Mouse (Mus musculus): Measurements from ENCODE around the gene Nr2e3. TPM values are rescaled to one million over a fixed set of nuclear protein-coding genes. Genes with fewer than 3 reads are reported as not detected.
"Not testable (repeated sequence)": the region's sequence is repeated elsewhere in the genome, so short reads cannot be mapped to it uniquely, and the experiment has no call there.

Nr2e3 gene
- total RNA-seq (2021) = not detected in 2 replicates
- long read RNA-seq = 0 reads

DNA sequence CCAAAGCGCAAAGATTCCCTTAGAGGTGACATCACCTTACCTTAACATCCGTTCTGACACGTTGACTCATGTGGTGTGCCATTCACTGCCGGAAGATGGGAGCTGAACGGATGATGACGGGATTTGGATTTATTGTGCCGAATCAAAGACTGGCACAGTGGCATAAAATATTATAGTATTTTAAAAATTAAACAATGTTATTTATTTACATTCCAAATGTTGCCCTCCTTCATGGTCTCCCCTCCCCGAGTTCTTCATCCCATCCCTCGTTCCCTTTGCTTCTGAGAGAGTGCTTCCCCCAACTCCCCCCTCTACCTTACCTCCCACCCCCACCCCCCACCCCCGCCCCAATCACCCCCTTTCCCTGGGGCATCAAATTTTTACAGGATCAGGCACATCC is at the start of gene Nr2e3:
TSS of gene Nr2e3 (minus strand) at position 101 of the 400 bp plus-strand sequence.
- DNase-seq = no peak

DNA sequence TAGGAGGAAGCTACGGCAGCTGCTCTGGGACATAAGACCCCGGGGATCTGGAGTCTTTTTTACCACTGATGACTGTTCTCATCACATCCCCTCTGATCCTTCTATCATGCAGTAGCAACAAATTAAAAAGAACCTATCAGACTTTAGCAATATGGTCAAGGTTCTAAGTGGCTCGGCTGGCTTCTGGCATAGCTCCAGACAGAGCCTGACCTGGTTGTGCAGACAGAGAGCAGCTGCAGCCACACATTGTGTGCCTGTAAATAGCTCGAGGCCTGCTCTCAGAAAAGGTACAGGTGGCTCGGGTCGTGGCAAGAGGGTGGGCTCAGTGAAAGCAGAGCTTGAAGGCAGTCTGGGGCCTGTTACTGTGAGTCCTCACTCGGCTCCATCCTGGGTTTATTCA is 48.5 kb upstream of the Nr2e3 start:
- DNase-seq = peak; percentile 48

DNA sequence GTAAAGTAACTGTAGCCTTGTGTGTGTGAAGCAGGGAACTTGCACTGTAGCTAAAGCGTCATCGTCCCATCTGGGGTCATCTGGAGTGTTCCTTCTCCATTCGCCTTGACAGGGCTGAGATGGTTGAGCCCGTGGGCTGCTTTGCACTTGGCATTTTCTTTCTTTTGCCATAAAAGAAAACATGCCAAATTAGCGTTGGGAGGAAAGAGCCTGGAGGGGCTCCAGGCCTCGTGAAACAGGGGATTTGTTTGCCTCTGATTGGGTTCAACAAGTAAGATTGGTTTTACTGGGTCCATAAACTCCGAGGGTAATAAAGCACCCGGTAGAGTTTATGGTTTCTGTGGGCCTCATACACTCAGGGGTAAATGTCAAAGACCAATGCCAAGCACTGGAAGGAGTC is 41.9 kb upstream of the Nr2e3 start:
- DNase-seq = no peak

DNA sequence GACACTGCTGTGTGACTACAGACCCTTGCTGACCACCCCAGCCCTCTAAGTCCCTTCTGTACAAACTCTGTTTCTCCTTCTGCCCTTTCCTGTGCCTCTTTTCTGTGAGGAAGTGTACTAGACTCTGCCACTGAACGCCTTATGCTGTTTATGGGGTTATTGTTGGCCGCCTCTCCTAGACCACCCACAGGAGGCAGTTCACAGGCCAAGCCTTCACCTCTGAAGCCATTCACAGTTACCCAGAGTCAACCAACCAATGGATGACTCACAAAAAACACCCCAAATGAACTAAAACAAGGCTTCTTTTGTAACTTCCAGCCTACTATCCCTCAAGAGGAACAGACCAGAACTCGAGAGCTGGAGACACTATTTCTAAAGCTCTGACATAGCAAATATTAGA is 41.0 kb upstream of the Nr2e3 start:
- no peak for DNase-seq

DNA sequence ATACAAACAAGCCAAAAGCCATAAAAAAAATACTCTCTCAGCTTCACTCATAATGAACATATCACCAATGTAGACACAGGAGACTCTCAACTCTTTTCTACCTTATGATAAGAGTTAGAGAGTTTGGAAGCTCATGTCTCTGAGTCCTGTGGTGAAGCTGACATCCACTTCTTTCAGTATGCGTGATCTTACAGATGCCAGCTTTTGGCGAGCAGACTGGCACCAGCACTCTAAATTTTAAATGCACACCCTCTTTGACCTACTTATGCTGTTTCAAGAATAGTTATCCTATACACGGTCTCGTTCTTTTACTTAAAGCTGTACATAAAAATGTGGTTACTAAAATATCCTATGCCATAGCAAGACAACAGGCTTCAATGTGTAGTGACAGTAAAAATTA is 37.3 kb upstream of the Nr2e3 start:
- DNase-seq = no peak

DNA sequence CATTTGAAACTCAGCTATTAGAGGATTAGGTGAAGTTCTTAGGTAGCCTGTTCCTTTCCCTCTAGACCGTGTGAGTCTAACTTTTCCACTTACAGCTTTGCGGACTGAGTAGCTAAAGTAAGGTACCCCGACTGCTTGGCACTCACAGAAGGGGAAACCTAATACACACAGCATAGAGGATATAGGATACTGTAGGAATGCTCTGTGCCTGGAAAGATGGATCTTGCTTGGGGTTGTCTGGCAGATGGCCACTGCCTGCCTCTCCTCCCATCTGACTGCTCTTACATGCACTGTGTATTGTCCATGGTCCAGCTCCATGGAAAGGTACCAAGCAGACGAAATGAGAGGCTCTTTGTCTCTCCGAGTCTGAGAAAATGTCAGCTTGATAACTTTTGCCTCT is 30.9 kb upstream of the Nr2e3 start:
- no peak for DNase-seq

DNA sequence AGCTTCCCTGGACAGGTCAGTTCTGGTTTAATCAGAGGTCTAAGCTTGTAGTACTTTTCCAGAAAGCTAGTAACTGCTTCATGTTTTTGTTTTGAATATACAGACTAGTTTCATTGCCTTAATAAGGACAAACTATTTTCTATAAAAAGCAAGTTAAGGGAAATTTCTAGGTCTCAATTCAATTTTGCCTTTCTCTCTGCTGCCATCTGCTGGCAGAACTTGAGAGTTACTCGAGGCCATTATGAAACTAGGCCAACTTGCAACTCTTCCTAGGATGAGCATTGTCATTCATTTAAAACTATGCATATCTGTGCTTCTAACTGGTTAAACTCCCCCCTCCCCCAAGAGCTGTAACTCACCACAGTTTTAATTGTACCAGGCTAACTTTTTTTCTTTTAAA is 29.4 kb upstream of the Nr2e3 start:
- DNase-seq = peak; percentile 58

DNA sequence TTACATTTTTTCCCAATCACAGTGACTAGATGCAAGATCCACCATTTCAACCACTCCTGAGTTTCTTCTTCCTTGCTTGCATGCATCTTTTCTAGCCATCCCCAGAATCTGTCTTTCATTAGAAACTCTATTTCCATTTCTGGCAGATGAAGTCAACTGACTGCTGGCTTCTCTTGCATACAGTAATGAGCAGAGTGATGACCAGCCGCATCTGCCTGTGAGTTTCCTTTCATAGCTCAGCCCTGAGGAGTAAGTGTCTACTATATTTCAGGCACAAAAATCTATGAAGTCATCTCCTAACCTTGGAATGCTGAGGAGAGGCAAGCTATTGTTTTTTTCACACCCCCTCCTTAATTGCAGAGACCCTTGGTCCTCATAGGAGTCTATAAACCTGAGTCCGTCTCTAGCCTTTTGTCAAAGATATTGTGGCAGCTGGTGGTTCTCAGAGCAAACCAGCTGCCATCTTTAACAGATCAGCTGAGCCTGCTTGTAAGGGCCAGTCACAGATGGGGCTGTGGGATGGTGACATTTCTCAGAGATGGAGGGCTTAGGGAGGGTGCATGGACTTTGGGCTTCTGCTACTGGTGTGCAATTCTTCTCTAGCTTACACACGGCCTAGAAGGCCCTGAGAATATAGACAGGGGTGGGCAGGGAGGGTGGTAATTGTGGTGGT is 25.6 kb upstream of the Nr2e3 start:
- no peak for DNase-seq

DNA sequence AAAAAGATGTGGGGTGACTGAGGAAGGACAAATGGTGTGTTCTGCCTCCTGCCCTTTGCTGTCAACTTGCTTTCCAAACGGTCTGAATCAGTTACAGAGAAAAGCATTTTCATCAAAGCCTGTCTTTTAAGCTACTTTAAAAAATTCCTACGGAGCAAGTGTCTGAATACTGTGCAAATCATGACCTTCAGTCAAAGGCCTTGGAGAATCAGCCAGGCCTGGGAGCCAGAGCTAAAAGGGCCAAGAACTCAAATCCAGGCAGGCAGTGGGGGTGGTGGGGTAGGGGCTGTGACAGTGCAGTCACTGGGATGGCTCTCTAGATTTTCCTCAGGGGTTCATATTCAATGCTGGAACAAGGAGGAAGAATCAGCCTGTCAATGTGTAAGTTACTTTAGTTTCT is 20.7 kb upstream of the Nr2e3 start:
- DNase-seq = peak; percentile 30

DNA sequence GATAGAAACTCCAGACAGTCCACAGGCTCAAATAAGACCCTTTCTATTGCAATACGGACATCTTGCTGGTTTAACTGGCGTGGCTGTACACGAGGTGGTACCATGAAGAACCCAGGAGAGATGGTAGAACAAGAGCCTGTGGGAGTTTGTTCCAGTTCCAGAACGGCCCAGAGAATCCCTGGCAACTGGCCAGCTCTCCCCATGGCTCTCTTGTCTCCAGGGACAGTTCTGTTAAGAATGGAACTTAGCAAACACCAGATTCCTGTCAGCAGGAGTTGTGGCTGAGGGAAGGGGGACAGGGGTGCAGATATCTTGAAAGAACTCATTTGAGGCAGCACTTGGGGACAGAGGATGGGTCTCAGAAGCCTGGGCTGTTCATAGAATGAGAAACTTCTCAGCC is 10.8 kb upstream of the Nr2e3 start:
- peak; percentile 53 for DNase-seq

DNA sequence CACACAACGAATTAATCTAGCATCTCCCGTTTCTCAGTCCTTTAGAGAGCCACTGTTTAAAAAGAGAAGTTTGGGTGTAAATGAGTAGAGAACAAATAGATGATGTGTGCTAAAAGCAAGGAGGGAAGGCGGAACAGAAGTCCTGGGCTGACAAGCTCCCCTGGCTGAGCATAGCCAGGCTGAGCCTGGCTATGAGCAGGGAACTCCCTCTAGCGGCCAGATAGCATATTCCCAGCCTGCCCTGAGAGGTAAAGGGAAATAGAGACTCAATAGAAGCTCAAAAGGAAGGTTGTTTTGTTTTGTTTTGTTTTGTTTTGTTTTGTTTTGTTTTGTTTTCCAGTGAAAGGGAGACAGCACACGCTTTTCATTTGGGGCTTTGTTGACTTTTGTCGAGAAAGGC is 8.9 kb upstream of the Nr2e3 start:
- DNase-seq = peak; percentile 52

DNA sequence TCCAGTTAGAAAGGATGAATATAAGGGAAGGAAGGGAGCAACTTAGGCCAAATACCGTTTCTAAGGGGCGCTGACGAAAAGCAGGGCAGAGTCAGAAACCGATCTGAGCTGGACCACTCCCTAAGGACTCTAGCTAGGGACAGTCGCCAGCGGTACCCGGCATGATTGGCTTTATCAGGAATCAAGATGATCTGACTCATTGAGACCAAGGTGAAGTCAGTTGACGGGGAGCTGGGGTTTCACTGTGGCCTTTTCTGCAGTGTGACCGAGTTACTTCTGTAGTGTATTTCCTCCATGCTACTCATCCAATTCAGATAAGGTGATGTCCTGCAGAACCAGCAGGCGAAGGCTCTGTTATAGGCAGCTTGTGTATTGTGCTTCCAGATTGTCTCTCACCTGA is 4.6 kb upstream of the Nr2e3 start:
- DNase-seq = no peak

DNA sequence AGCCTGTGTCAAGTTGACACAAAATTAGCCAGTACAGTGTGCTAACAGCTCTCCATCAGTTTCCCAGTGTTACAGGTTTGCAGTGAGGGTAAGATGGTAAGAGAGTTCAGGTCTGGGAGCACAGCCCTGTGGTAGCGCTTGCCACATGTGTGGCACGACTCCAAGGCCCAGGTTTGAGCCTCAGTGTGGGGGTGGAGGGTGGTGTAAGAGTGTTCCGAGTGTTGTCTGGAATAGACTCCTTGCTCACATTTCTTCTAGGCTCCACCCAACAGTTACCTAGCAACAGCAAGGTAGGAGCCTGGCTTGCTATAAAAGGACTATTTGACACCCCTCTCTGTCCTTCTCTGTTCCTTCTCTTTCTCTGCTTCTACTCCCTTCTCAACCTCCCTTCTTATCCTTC is 3.9 kb upstream of the Nr2e3 start:
- DNase-seq = no peak

DNA sequence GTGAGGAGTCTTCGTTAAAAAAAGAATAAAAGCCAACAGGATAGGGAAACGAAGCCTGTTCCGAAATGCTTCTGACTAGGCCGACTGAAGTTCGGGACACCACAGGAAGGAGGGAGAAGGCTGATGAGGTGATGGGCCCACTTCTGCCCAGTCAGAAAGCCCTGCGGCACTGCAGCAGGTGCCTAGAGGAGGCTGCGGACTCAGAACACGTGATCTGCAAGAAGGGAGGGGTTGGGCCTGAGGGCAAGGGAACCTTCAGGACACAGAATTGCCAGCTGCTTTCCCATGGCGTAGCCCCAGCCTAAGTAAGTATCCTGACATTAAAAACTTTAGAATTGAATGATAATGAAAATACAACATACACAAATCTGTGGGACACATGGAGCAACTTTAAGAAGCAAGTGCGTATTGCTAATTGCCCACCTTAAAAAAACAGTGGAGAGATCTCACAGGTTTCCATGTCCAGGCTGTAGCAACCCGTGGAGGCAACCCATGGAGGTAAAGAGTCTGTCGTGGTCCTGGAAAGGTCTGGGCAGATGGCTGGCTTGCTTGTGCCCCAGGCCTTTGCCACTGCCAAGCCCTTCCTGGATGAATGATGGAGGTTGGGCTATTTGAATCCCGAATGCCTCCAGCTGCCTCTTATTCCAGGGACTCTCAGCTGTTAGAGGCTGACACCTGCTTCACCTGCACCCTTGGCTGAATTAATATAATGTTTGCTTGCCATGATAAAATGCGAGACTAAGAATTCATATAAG is 919 bp upstream of the Nr2e3 start:
- no peak for DNase-seq

DNA sequence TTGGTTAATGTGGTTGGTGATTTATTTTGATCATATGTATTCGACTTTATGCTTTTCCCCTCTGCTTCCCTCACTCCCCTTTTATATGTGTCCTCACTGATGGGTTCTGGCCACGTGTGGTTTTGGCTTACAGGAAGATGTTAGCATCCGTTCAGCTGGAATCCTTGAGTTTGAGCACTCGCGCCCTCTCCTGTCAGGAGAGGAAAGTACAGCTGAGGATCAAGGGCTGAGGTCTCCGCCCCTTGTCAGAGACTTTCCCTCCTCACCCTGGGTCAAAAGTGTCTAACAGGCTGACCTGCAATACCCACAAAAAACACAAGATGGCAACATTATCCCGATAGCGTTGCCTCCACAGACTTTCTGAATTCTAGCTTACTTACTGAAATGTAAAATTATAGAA is 1.2 kb downstream of the Nr2e3 start:
- DNase-seq = peak; percentile 75

DNA sequence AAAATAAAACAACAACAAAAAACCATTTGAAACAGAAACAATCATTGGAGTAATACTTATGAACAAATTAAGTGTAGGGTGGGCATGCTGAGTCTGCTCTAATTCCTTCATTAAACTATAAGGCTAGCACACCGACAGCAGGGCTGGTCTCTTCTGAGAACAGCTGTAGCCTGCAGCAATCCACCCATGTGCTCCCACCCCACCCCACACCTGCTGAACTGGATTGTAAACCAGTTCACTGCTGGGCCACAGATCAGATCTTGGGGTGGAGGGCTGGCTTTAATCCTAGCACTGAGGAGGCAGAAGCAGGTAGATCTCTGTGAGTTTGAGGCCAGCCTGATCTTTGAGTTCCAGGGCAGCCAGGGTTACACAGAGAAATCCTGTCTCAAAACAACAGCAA is 2.3 kb downstream of the Nr2e3 start:
- not testable (repeated sequence) for DNase-seq

DNA sequence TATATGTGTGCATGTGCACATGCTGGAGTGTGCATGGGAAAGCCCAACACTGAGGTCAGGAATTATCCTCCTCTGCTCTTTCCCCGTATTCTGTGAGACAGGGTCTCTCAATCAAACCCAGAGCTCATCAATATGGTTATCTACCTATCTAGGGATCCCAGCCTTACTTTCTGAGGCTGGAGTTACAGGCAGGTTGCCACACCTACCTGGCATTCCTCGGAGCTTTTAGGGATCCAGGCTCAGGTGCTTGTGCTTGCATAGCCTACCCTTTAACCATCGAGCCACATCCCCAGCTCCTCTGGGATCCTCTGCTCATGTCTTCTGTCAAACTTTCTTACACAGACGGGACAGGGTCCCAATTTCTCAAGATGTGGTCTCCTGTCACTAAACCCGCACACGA is 4.0 kb downstream of the Nr2e3 start:
- no peak for DNase-seq

DNA sequence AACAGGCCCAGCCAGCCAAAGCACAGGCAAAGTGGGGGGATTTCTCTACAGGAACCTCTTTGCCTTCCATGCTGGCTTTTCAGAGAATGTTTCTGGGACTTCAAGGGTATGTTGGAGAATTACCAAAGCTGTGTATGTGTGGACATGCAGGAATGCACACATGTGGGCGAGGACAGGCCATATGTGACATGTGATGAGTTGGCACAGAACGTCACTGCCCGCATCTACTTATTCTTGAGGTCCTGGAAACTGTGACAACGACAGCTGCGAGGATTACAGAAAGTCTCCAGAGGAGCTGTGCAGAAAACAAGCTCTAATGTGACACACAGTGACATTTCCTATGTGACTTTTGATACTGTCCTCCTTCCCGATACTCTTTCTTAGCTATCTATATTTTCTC is 4.8 kb downstream of the Nr2e3 start:
- no peak for DNase-seq

DNA sequence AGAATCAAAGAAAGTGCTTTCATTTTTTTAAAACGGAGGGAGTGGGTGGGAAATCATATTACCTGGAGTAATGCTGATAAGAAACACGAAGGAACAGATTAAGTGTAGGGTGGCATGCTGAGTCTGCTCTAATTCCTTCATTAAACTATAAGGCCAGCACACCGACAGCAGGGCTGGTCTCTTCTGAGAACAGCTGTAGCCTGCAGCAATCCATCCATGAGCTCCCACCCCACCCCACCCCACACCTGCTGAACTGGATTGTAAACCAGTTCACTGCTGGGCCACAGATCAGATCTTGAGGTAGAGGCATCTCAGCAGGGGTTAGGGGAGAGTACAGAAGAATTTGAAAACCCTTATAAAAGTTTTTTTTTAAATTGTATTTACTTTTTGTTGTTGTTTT is 5.3 kb downstream of the Nr2e3 start:
- no peak for DNase-seq

DNA sequence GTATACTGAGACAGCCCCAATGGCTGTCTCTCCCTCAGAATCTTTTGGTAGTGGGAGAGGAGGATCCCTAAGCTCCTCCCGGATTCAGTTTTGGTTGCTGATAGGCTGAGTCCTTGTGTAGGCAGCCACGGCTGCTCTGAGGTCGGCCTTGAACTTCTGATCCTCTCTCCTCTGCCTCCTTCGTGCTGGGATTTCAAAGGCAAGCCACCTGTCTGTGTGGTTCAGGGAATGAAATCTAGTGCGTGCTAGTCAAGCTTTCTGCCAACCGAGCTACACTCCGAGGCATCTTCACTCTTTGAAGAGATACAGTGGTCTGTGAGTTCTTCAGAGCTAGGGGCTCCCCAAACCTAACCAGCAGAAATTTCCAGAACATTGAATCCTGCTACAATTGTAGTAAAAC is 6.9 kb downstream of the Nr2e3 start:
- DNase-seq = no peak

DNA sequence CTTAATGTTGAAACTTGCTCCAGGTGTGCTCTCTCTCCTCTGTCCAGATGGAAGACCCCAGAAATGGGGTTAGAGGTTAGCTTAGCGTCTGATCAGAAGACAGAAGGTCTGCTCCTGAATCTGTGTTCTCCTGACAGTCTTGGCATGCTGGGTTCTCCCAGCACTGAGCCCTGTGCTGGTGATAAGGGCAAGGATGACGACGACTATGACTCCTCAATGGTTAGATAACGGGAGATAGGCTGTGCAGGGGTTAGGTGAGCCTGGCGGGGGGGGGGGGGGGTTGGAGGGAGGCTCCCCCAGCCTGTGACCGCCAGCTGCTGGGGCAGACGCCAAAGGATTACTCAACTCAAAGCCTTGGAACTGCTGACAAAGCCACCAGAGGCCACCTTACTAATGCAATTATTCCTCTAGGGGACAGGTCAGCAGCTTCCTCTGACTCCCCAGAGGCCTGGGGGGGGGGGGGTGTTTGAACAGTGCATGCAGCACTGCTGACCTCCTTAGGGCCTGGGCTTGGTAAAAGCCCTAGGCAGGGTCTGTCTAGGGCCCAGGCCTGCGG is 7.9 kb downstream of the Nr2e3 start:
- peak; percentile 68 for DNase-seq

DNA sequence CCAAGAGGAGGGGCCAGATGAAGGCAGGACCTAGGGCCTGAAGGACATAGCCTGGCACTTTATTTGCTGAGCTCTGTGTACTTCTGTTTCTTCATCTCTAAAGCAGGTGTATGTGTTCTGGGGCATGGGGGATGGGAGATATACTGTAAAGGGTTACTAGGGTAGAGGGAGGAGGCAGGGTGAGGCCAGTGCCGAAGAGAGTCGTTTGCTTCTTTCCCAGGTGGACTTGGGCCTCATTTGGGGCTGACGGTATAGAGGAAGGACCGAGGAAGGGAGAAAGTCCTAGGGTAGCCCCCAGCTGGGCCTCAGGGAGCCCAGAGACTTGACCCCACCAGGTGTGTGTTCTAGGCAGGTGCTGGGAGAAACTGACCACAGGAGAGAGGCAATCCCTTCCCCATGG is 8.5 kb downstream of the Nr2e3 start:
- DNase-seq = no peak

DNA sequence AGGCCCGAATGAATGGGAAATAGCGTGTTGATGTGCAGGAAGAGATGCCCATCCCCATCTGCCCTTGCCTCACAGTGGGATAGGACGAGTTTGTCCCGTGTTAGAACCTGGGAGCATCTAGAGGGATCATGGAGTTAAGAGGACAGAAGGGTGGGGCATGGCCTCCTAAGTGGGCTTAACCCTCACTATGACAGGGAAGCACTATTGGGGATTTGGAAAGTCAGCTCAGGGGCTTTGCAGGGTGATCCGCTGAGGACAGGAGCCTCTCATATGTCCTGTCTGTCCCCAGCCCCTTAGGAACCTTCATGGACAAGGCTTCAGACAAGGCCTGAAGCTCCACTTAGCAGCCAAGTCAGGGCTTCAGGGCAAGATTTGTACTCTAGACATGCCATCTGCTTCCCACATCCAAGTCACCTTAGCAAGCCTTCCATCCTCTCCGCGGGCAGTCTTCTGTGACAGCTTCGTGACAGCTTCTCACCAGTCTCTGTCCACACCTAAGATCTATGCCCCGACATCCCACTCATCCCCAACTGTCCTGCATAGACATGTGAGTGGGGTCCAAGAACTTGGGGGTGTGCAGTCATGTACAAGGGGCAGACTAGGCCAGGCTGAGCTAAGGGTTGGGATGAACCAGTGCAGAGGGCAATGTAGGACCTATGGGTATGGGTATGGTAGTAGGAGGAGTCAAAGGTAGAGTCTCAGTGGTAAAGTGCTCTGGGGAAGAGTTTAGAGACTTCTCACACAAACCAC is 9.3 kb downstream of the Nr2e3 start:
- DNase-seq = no peak
